Mouse (Mus musculus): ENCODE results near the gene Arhgap44. TPM values are rescaled to one million over a fixed set of nuclear protein-coding genes. Genes with fewer than 3 reads are reported as not detected.

The Arhgap44 gene
- polyA plus RNA-seq, 1 experiment = 8.4 TPM

GRCm38 (mm10) chr11:65170121-65170750, 7.5 kb upstream of the Arhgap44 start:
- no peak overlapping the region for H3K27ac ChIP-seq (ENCODE audit: insufficient read depth, low read length)
- no peak overlapping the region for H3K4me3 ChIP-seq (ENCODE audit: insufficient read depth, low read length)
- no peaks in the 10 kb centered on the region for H3K4me1 ChIP-seq (ENCODE audit: control insufficient read depth, insufficient read depth, low read length)
- TF ChIP-seq CTCF (IDR thresholded peaks at IDR 0.05; ENCODE audit: borderline replicate concordance, insufficient read depth, low read length) (no peak), POLR2A (IDR thresholded peaks at IDR 0.05; ENCODE audit: low read depth, low read length) (no peak)

GRCm38 (mm10) chr11:65161881-65162766, 637 bp downstream of the Arhgap44 start:
- no peak overlapping the region for H3K27ac ChIP-seq (ENCODE audit: insufficient read depth, low read length)
- TF ChIP-seq POLR2A (IDR thresholded peaks at IDR 0.05; ENCODE audit: low read depth, low read length) = no peak
- TF ChIP-seq CTCF (IDR thresholded peaks at IDR 0.05; ENCODE audit: borderline replicate concordance, insufficient read depth, low read length) = no peak
- H3K4me1 ChIP-seq (ENCODE audit: control insufficient read depth, insufficient read depth, low read length) = no peaks in the 10 kb centered on the region
- H3K4me3 ChIP-seq (ENCODE audit: insufficient read depth, low read length) = peak overlapping the region; percentile 76

GRCm38 (mm10) chr11:65160991-65161880, 1.5 kb downstream of the Arhgap44 start:
- TF ChIP-seq CTCF (IDR thresholded peaks at IDR 0.05; ENCODE audit: borderline replicate concordance, insufficient read depth, low read length) (no peak), POLR2A (IDR thresholded peaks at IDR 0.05; ENCODE audit: low read depth, low read length) (no peak)
- no peak overlapping the region for H3K27ac ChIP-seq (ENCODE audit: insufficient read depth, low read length)
- no peaks in the 10 kb centered on the region for H3K4me1 ChIP-seq (ENCODE audit: control insufficient read depth, insufficient read depth, low read length)
- H3K4me3 ChIP-seq (ENCODE audit: insufficient read depth, low read length) = no peak overlapping the region

GRCm38 (mm10) chr11:65159791-65160190, 3.0 kb downstream of the Arhgap44 start, which contains the start of gene 1700086D15Rik:
TSS of gene 1700086D15Rik (minus strand) at chr11:65159891.
- TF ChIP-seq CTCF (IDR thresholded peaks at IDR 0.05; ENCODE audit: borderline replicate concordance, insufficient read depth, low read length) = no peak
- no peak for TF ChIP-seq POLR2A (IDR thresholded peaks at IDR 0.05; ENCODE audit: low read depth, low read length)

GRCm38 (mm10) chr11:65158658-65158990, 4.1 kb downstream of the Arhgap44 start:
- Histone ChIP-seq H3K4me3 (ENCODE audit: insufficient read depth, low read length) (no peak overlapping the region), H3K27ac (ENCODE audit: insufficient read depth, low read length) (no peak overlapping the region), H3K4me1 (ENCODE audit: control insufficient read depth, insufficient read depth, low read length) (no peaks in the 10 kb centered on the region)
- no peak for TF ChIP-seq POLR2A (IDR thresholded peaks at IDR 0.05; ENCODE audit: low read depth, low read length)
- no peak for TF ChIP-seq CTCF (IDR thresholded peaks at IDR 0.05; ENCODE audit: borderline replicate concordance, insufficient read depth, low read length)

More at GRCm38 (mm10) chr11:65159791-65160190, 3.0 kb downstream of the Arhgap44 start, which contains the start of gene 1700086D15Rik:
- Histone ChIP-seq H3K4me3 (ENCODE audit: insufficient read depth, low read length) (no peak within 1 kb of the TSS), H3K27ac (ENCODE audit: insufficient read depth, low read length) (no peak within 1 kb of the TSS), H3K4me1 (ENCODE audit: control insufficient read depth, insufficient read depth, low read length) (no peaks in the 10 kb centered on the region)

- Histone ChIP-seq H3K4me1 (ENCODE audit: control insufficient read depth, insufficient read depth, low read length) (no peaks in the 10 kb centered on the region), H3K27ac (ENCODE audit: insufficient read depth, low read length) (no peak overlapping the region), H3K4me3 (ENCODE audit: insufficient read depth, low read length) (no peak overlapping the region)
- TF ChIP-seq CTCF (IDR thresholded peaks at IDR 0.05; ENCODE audit: borderline replicate concordance, insufficient read depth, low read length) (no peak), POLR2A (IDR thresholded peaks at IDR 0.05; ENCODE audit: low read depth, low read length) (no peak)
Measured at GRCm38 (mm10) chr11:65157966-65158657, 4.6 kb downstream of the Arhgap44 start.

- no peak overlapping the region for H3K4me3 ChIP-seq (ENCODE audit: insufficient read depth, low read length)
- no peak for TF ChIP-seq POLR2A (IDR thresholded peaks at IDR 0.05; ENCODE audit: low read depth, low read length)
- no peak for TF ChIP-seq CTCF (IDR thresholded peaks at IDR 0.05; ENCODE audit: borderline replicate concordance, insufficient read depth, low read length)
- H3K27ac ChIP-seq (ENCODE audit: insufficient read depth, low read length) = no peak overlapping the region
- H3K4me1 ChIP-seq (ENCODE audit: control insufficient read depth, insufficient read depth, low read length) = no peaks in the 10 kb centered on the region; the same call in 1 of the 2 replicates
Measured at GRCm38 (mm10) chr11:65153006-65153405, 9.8 kb downstream of the Arhgap44 start.

GRCm38 (mm10) chr11:65148441-65148840, 14.3 kb downstream of the Arhgap44 start:
- H3K27ac ChIP-seq (ENCODE audit: insufficient read depth, low read length) = no peak overlapping the region
- TF ChIP-seq POLR2A (IDR thresholded peaks at IDR 0.05; ENCODE audit: low read depth, low read length) (no peak), CTCF (IDR thresholded peaks at IDR 0.05; ENCODE audit: borderline replicate concordance, insufficient read depth, low read length) (no peak)
- H3K4me1 ChIP-seq (ENCODE audit: control insufficient read depth, insufficient read depth, low read length) = no peaks in the 10 kb centered on the region; the same call in 1 of the 2 replicates

More at GRCm38 (mm10) chr11:65148441-65148840, 14.3 kb downstream of the Arhgap44 start:
- H3K4me3 ChIP-seq (ENCODE audit: insufficient read depth, low read length) = no peak overlapping the region

Data from embryonic fibroblast, embryonic 13.5 days (primary cell).